Mouse (Mus musculus): ENCODE measurements around the gene Taar5.

The Taar5 gene

GRCm38 (mm10) chr10:24008143-24008542, 37.6 kb downstream of the Taar5 start:
- DNase-seq (ENCODE audit: low spot score in 2 of 2): no peak
